Mouse (Mus musculus) testis, adult 2 months (tissue): ENCODE data around the gene Abcg8. TPM values are rescaled to one million over a fixed set of nuclear protein-coding genes. Genes with fewer than 3 reads are reported as not detected.

Experiments
- H3K27ac ChIP-seq: fragments of 200-500 bp; 2 replicates; pipeline ENCODE4 v1.5.1; 2012; ENCODE audit warnings: low read depth, low read length; ENCODE audit not compliant: control insufficient read depth, insufficient read depth
- H3K27me3 ChIP-seq: fragments of 200-500 bp; 2 replicates; pipeline ENCODE4 v1.6.1; 2012; ENCODE audit warnings: mild to moderate bottlenecking, low read length, moderate library complexity; ENCODE audit not compliant: control insufficient read depth, insufficient read depth
- H3K36me3 ChIP-seq: fragments of 200-500 bp; 2 replicates; pipeline ENCODE4 v1.6.1; 2012; ENCODE audit warnings: mild to moderate bottlenecking, low read length; ENCODE audit not compliant: control insufficient read depth, insufficient read depth
- H3K4me1 ChIP-seq: fragments of 200-500 bp; 2 replicates; pipeline ENCODE4 v1.6.1; 2012; ENCODE audit warnings: low read length; ENCODE audit not compliant: control insufficient read depth, insufficient read depth
- H3K4me3 ChIP-seq: fragments of 200-500 bp; 2 replicates; pipeline ENCODE4 v1.5.1; 2012; ENCODE audit warnings: low read depth, mild to moderate bottlenecking, low read length, moderate library complexity, mixed read lengths; ENCODE audit not compliant: control insufficient read depth
- CTCF ChIP-seq: fragments of 200-500 bp; IDR thresholded peaks from 2 replicates; pipeline ENCODE4 v1.5.1; 2012; ENCODE audit warnings: low read depth, mild to moderate bottlenecking, inconsistent platforms, low read length, moderate library complexity; ENCODE audit not compliant: control insufficient read depth, insufficient read depth, insufficient replicate concordance
- POLR2A ChIP-seq: fragments of 200-500 bp; IDR thresholded peaks from 2 replicates; pipeline ENCODE4 v1.6.1; 2012; ENCODE audit warnings: low read depth, mild to moderate bottlenecking, inconsistent platforms, low read length, moderate library complexity; ENCODE audit not compliant: control insufficient read depth
- polyA plus RNA-seq: library from polyadenylated mRNA; depleted of rRNA; stranded (reverse); fragments of >200 nt; gene quantifications from 2 replicates; pipeline ENCODE4 v1.2.3, GENCODE M21; 2012

Abcg8 gene
- polyA plus RNA-seq, 1 experiment, result 4.3 TPM

- H3K4me3 ChIP-seq, result no peak overlapping the region
- no peak overlapping the region for H3K27ac ChIP-seq
- H3K27me3 ChIP-seq, result no peaks in the 10 kb centered on the region
- H3K4me1 ChIP-seq, result peaks cover 3% of the 10 kb centered on the region; the same call in 1 of the 2 replicates
- H3K36me3 ChIP-seq, result no peaks in the 10 kb centered on the region
- TF ChIP-seq POLR2A (no peak), CTCF (no peak)
Measured at GRCm38 (mm10) chr17:84689316-84689715, 13.2 kb downstream of the Abcg8 start.

GRCm38 (mm10) chr17:84690111-84690510 is 14.0 kb downstream of the Abcg8 start:
- TF ChIP-seq CTCF (no peak), POLR2A (no peak)
- Histone ChIP-seq H3K36me3 (no peaks in the 10 kb centered on the region), H3K4me3 (no peak overlapping the region), H3K4me1 (peaks cover 3% of the 10 kb centered on the region; the same call in 1 of the 2 replicates), H3K27me3 (no peaks in the 10 kb centered on the region), H3K27ac (no peak overlapping the region)

- TF ChIP-seq POLR2A, result no peak
- no peak for TF ChIP-seq CTCF
- Histone ChIP-seq H3K36me3 (no peaks in the 10 kb centered on the region), H3K27me3 (no peaks in the 10 kb centered on the region), H3K4me1 (peaks cover 3% of the 10 kb centered on the region; the same call in 1 of the 2 replicates), H3K4me3 (no peak overlapping the region), H3K27ac (no peak overlapping the region)
Measured at GRCm38 (mm10) chr17:84693741-84694140, 17.6 kb downstream of the Abcg8 start.

- no peak for TF ChIP-seq POLR2A
- no peak for TF ChIP-seq CTCF
- Histone ChIP-seq H3K27ac (no peak overlapping the region), H3K4me3 (no peak overlapping the region), H3K27me3 (no peaks in the 10 kb centered on the region), H3K4me1 (peaks cover 3% of the 10 kb centered on the region; the same call in 1 of the 2 replicates), H3K36me3 (no peaks in the 10 kb centered on the region)
Measured at GRCm38 (mm10) chr17:84696537-84696936, 20.4 kb downstream of the Abcg8 start.

GRCm38 (mm10) chr17:84698727-84699126 is 22.6 kb downstream of the Abcg8 start:
- TF ChIP-seq POLR2A, result no peak
- peak; percentile 79; the same call in 1 of the 2 replicates for TF ChIP-seq CTCF
- no peaks in the 10 kb centered on the region for H3K27me3 ChIP-seq
- H3K4me1 ChIP-seq, result peaks cover 4% of the 10 kb centered on the region; the same call in 1 of the 2 replicates
- H3K27ac ChIP-seq, result no peak overlapping the region
- H3K36me3 ChIP-seq, result no peaks in the 10 kb centered on the region
- no peak overlapping the region for H3K4me3 ChIP-seq

- TF ChIP-seq CTCF (peak; percentile 12; the same call in 1 of the 2 replicates), POLR2A (no peak)
- Histone ChIP-seq H3K27me3 (no peaks in the 10 kb centered on the region), H3K36me3 (no peaks in the 10 kb centered on the region), H3K4me3 (no peak overlapping the region), H3K27ac (no peak overlapping the region), H3K4me1 (peaks cover 4% of the 10 kb centered on the region; the same call in 1 of the 2 replicates)
Measured at GRCm38 (mm10) chr17:84707407-84707806, 31.3 kb downstream of the Abcg8 start.

- Histone ChIP-seq H3K36me3 (no peaks in the 10 kb centered on the region), H3K4me3 (no peak overlapping the region), H3K27ac (no peak overlapping the region), H3K27me3 (no peaks in the 10 kb centered on the region), H3K4me1 (no peaks in the 10 kb centered on the region)
- TF ChIP-seq POLR2A (no peak), CTCF (no peak)
Measured at GRCm38 (mm10) chr17:84708818-84709217, 32.7 kb downstream of the Abcg8 start.
